ENCODE assay signal across 7 mouse cellular contexts in the genomic region with DNA sequence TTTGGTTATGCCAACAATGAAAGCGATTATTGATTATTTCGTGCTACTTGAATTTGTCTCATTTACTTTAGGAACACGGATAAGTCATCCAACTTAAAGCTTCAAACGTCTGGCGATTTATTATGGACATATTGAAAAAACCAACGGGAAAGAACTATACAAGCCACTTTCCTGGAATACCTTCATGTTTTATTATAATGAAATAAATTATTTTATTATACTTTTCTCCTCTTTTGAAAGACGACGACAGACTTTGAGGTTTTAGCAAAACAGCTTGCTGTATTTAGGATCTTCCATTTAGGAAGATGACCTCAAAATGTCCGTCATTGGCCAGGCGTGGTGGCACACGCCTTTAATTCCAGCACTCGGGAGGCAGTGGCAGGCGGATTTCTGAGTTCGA. TPM values are rescaled to one million over a fixed set of nuclear protein-coding genes. Genes with fewer than 3 reads are reported as not detected.
DNase-seq lines count a peak whose midpoint lies in the region; ATAC-seq and TF ChIP-seq lines count a peak whose summit lies in the region.

No protein-coding gene starts in this region.

- peak overlapping the region; percentile 54; the same call in 1 of the 2 replicates for H3K27ac ChIP-seq in lung, embryonic 15.5 days
- 0 out of 2 replicates have a peak overlapping the region, but pooled peaks have one; percentile 28 for H3K27ac ChIP-seq in embryonic fibroblast, embryonic 13.5 days (ENCODE audit: insufficient read depth, low read length)
- no peak overlapping the region for H3K27ac ChIP-seq in limb, embryonic 12.5 days
- no peak overlapping the region for H3K27ac ChIP-seq in small intestine, adult 2 months (ENCODE audit: insufficient read depth, low read depth, low read length)

- no peak for TF ChIP-seq POLR2A in embryonic fibroblast, embryonic 13.5 days (IDR thresholded peaks at IDR 0.05; ENCODE audit: low read depth, low read length)
- TF ChIP-seq POLR2A in small intestine, adult 2 months (IDR thresholded peaks at IDR 0.05; ENCODE audit: low read depth, low read length) = no peak

- peak overlapping the region; percentile 58 for H3K4me3 ChIP-seq in lung, embryonic 15.5 days
- H3K4me3 ChIP-seq in embryonic fibroblast, embryonic 13.5 days (ENCODE audit: insufficient read depth, low read length) = no peak overlapping the region
- H3K4me3 ChIP-seq in limb, embryonic 12.5 days (replicated peaks) = peak overlapping the region; percentile 59
- peak overlapping the region; percentile 63 for H3K4me3 ChIP-seq in small intestine, adult 2 months (ENCODE audit: low read depth, low read length)

- H3K4me1 ChIP-seq in lung, embryonic 15.5 days = peaks cover 21% of the 10 kb centered on the region
- H3K4me1 ChIP-seq in embryonic fibroblast, embryonic 13.5 days (ENCODE audit: control insufficient read depth, insufficient read depth, low read length) = peaks cover 3% of the 10 kb centered on the region
- peaks cover 23% of the 10 kb centered on the region for H3K4me1 ChIP-seq in limb, embryonic 12.5 days (replicated peaks)
- peaks cover 6% of the 10 kb centered on the region; the same call in 1 of the 2 replicates for H3K4me1 ChIP-seq in small intestine, adult 2 months (ENCODE audit: control insufficient read depth, insufficient read depth, insufficient read length, low read length)

- peak overlapping the region; percentile 51 for H3K4me2 ChIP-seq in lung, embryonic 15.5 days
- peak overlapping the region; percentile 37 for H3K4me2 ChIP-seq in limb, embryonic 12.5 days

- DNase-seq in lung, postnatal 14 days = no peak
- DNase-seq in adrenal gland, postnatal 25 days = no peak

- ATAC-seq in lung, embryonic 15.5 days (ENCODE audit: borderline replicate concordance, extremely low read depth, low FRiP score, low TSS enrichment) = no peak
- ATAC-seq in limb, embryonic 12.5 days (ENCODE audit: insufficient number of reproducible peaks, insufficient read depth, low FRiP score, low TSS enrichment, low read depth) = no peak
- no peak for ATAC-seq in activated CD4-positive, CD25-positive, alpha-beta regulatory T cell, adult 4 months

- H3K9ac ChIP-seq in lung, embryonic 15.5 days = no peak overlapping the region
- H3K9ac ChIP-seq in limb, embryonic 12.5 days (replicated peaks) = no peak overlapping the region

- no peaks in the 10 kb centered on the region for H3K9me3 ChIP-seq in lung, embryonic 15.5 days
- no peaks in the 10 kb centered on the region for H3K9me3 ChIP-seq in limb, embryonic 12.5 days

- 49% methylated on average over 14 of the region's 14 CpGs for WGBS in lung, embryonic 15.5 days
- WGBS in limb, embryonic 12.5 days = 56% methylated on average over 14 of the region's 14 CpGs
- 43% methylated on average over 14 of the region's 14 CpGs for WGBS in small intestine, adult 2 months

- H3K27me3 ChIP-seq in lung, embryonic 15.5 days = no peaks in the 10 kb centered on the region
- no peaks in the 10 kb centered on the region for H3K27me3 ChIP-seq in limb, embryonic 12.5 days
- H3K27me3 ChIP-seq in small intestine, adult 2 months (ENCODE audit: control insufficient read depth, insufficient read depth, low read length) = no peaks in the 10 kb centered on the region

- H3K36me3 ChIP-seq in lung, embryonic 15.5 days = peaks cover 22% of the 10 kb centered on the region
- H3K36me3 ChIP-seq in limb, embryonic 12.5 days = peaks cover 27% of the 10 kb centered on the region
- H3K36me3 ChIP-seq in small intestine, adult 2 months (ENCODE audit: control insufficient read depth, insufficient read depth, low read length) = peaks cover 6% of the 10 kb centered on the region

- no peak for TF ChIP-seq CTCF in embryonic fibroblast, embryonic 13.5 days (IDR thresholded peaks at IDR 0.05; ENCODE audit: borderline replicate concordance, insufficient read depth, low read length)
- TF ChIP-seq CTCF in small intestine, adult 2 months (IDR thresholded peaks at IDR 0.05; ENCODE audit: extremely low read depth, insufficient read length, insufficient replicate concordance, low read depth, low read length) = no peak

RNA-seq across cellular contexts. Expression of gene Mdc1, which starts 0.8 kb away (rescaled TPM):
- polyA plus RNA-seq in lung, embryonic 15.5 days (2015; fragmentation: Nextera tagmentation; extraction: Ambion mirVana) = 24.1 and 24.7 TPM in 2 replicates
- polyA plus RNA-seq in embryonic fibroblast, embryonic 13.5 days (2011; ENCODE audit: insufficient read length, low read depth, missing spikeins) = 30.4 and 31.8 TPM in 2 replicates
- 16.9 and 19.4 TPM in 2 replicates for polyA plus RNA-seq in limb, embryonic 12.5 days (2016; fragmentation: Nextera tagmentation; extraction: Ambion mirVana)
- polyA plus RNA-seq in small intestine, adult 2 months (2012; rRNA removed) = 1.7 and 3.2 TPM in 2 replicates
- polyA plus RNA-seq in activated CD4-positive, CD25-positive, alpha-beta regulatory T cell, adult 4 months (2017; shearing (Covaris generic)) = 1 to 10 TPM; 4.1 to 6.4 TPM
- 30.1 and 31.1 TPM in 2 replicates for total RNA-seq in adrenal gland, postnatal 25 days (2021)

RNA-seq across cellular contexts. Expression of gene Tubb5, which starts 2.5 kb away (rescaled TPM):
- polyA plus RNA-seq in lung, embryonic 15.5 days (2015; fragmentation: Nextera tagmentation; extraction: Ambion mirVana) = 1,042 and 1,079 TPM in 2 replicates
- 856 and 947 TPM in 2 replicates for polyA plus RNA-seq in embryonic fibroblast, embryonic 13.5 days (2011; ENCODE audit: insufficient read length, low read depth, missing spikeins)
- polyA plus RNA-seq in limb, embryonic 12.5 days (2016; fragmentation: Nextera tagmentation; extraction: Ambion mirVana) = 1,183 and 1,215 TPM in 2 replicates
- polyA plus RNA-seq in small intestine, adult 2 months (2012; rRNA removed) = 82.8 and 157 TPM in 2 replicates
- 100 to 1,000 TPM; 410 to 652 TPM for polyA plus RNA-seq in activated CD4-positive, CD25-positive, alpha-beta regulatory T cell, adult 4 months (2017; shearing (Covaris generic))
- 192 and 221 TPM in 2 replicates for total RNA-seq in adrenal gland, postnatal 25 days (2021)

RNA-seq across cellular contexts. Expression of gene Flot1, which starts 17.5 kb away (rescaled TPM):
- 50.1 and 54.4 TPM in 2 replicates for polyA plus RNA-seq in lung, embryonic 15.5 days (2015; fragmentation: Nextera tagmentation; extraction: Ambion mirVana)
- 66.3 and 78.7 TPM in 2 replicates for polyA plus RNA-seq in embryonic fibroblast, embryonic 13.5 days (2011; ENCODE audit: insufficient read length, low read depth, missing spikeins)
- polyA plus RNA-seq in limb, embryonic 12.5 days (2016; fragmentation: Nextera tagmentation; extraction: Ambion mirVana) = 45.8 and 45.9 TPM in 2 replicates
- polyA plus RNA-seq in small intestine, adult 2 months (2012; rRNA removed) = 33.4 and 53.2 TPM in 2 replicates
- 10 to 100 TPM; 19.9 to 22.9 TPM for polyA plus RNA-seq in activated CD4-positive, CD25-positive, alpha-beta regulatory T cell, adult 4 months (2017; shearing (Covaris generic))
- total RNA-seq in adrenal gland, postnatal 25 days (2021) = 61.0 and 94.1 TPM in 2 replicates

RNA-seq across cellular contexts. Expression of gene Ier3, which starts 19.1 kb away (rescaled TPM):
- 17.9 and 21.0 TPM in 2 replicates for polyA plus RNA-seq in lung, embryonic 15.5 days (2015; fragmentation: Nextera tagmentation; extraction: Ambion mirVana)
- polyA plus RNA-seq in embryonic fibroblast, embryonic 13.5 days (2011; ENCODE audit: insufficient read length, low read depth, missing spikeins) = 82.6 and 120 TPM in 2 replicates
- polyA plus RNA-seq in limb, embryonic 12.5 days (2016; fragmentation: Nextera tagmentation; extraction: Ambion mirVana) = 8.7 and 9.9 TPM in 2 replicates
- 6.1 and 8.6 TPM in 2 replicates for polyA plus RNA-seq in small intestine, adult 2 months (2012; rRNA removed)
- polyA plus RNA-seq in activated CD4-positive, CD25-positive, alpha-beta regulatory T cell, adult 4 months (2017; shearing (Covaris generic)) = under 1 TPM; 0.60 TPM
- 7.6 and 11.7 TPM in 2 replicates for total RNA-seq in adrenal gland, postnatal 25 days (2021)

RNA-seq across cellular contexts. Expression of gene Nrm, which starts 20.6 kb away (rescaled TPM):
- polyA plus RNA-seq in lung, embryonic 15.5 days (2015; fragmentation: Nextera tagmentation; extraction: Ambion mirVana) = 71.0 and 73.3 TPM in 2 replicates
- polyA plus RNA-seq in embryonic fibroblast, embryonic 13.5 days (2011; ENCODE audit: insufficient read length, low read depth, missing spikeins) = 9.8 and 15.5 TPM in 2 replicates
- polyA plus RNA-seq in limb, embryonic 12.5 days (2016; fragmentation: Nextera tagmentation; extraction: Ambion mirVana) = 51.3 and 52.5 TPM in 2 replicates
- polyA plus RNA-seq in small intestine, adult 2 months (2012; rRNA removed) = 9.3 and 15.9 TPM in 2 replicates
- 10 to 100 TPM; 38.4 to 44.7 TPM for polyA plus RNA-seq in activated CD4-positive, CD25-positive, alpha-beta regulatory T cell, adult 4 months (2017; shearing (Covaris generic))
- 8.7 and 9.8 TPM in 2 replicates for total RNA-seq in adrenal gland, postnatal 25 days (2021)

Comparison
In these comparisons a context has a peak if more than half of its experiments do, and no peak if none do; other contexts are left out.
1. H3K27ac ChIP-seq: peak in lung, embryonic 15.5 days (single experiment) and embryonic fibroblast, embryonic 13.5 days (single experiment); none in limb, embryonic 12.5 days (single experiment) and small intestine, adult 2 months (single experiment).